Mouse (Mus musculus): ENCODE results near the gene Atraid. TPM values are rescaled to one million over a fixed set of nuclear protein-coding genes. Genes with fewer than 3 reads are reported as not detected.
"Not testable (repeated sequence)": the region's sequence is repeated elsewhere in the genome, so short reads cannot be mapped to it uniquely, and the experiment has no call there.

The Atraid gene
- total and polyA plus RNA-seq, 3 experiments, result 37.2 to 58.0 TPM; not detected in 1

GRCm38 (mm10) chr5:31050427-31050826, 2.3 kb downstream of the Atraid start (continued):
- no peak for TF ChIP-seq CHD2 (IDR thresholded peaks at IDR 0.05; ENCODE audit: low read length)

GRCm38 (mm10) chr5:31053728-31054127, 5.6 kb downstream of the Atraid start:
- H3K4me1 ChIP-seq (ENCODE audit: control insufficient read depth in 1 of 2, insufficient read depth in 2 of 2, low read length in 2 of 2), result peaks cover 5 to 16% of the 10 kb centered on the region in 2 experiments
- peak overlapping the region; percentile 75 for H3K9ac ChIP-seq (ENCODE audit: control insufficient read depth, low read depth, low read length, poor library complexity, severe bottlenecking)
- not testable (repeated sequence) for H3K9me3 ChIP-seq (replicated peaks; ENCODE audit: insufficient read depth, low read length); DNase-seq (ENCODE audit: low read depth, low spot score); H3K27ac ChIP-seq (ENCODE audit: control insufficient read depth, low read depth, low read length); H3K27me3 ChIP-seq (ENCODE audit: control insufficient read depth in 1 of 2, insufficient read depth in 2 of 2, low read length in 2 of 2)
- H3K4me3 ChIP-seq (ENCODE audit: control insufficient read depth in 1 of 2, insufficient read depth in 1 of 2, low read depth in 2 of 2, low read length in 2 of 2), result peak overlapping the region; percentile 92 to 93
- H3K36me3 ChIP-seq (ENCODE audit: control insufficient read depth in 1 of 2, insufficient read depth in 2 of 2, low read length in 2 of 2), result peaks cover 12 to 22% of the 10 kb centered on the region in 2 experiments
- TF ChIP-seq RCOR1 (IDR thresholded peaks at IDR 0.05; ENCODE audit: low read depth, low read length), result 0 out of 2 replicates have a peak, but pooled peaks have one; percentile 26
- TF ChIP-seq ZNF384 (IDR thresholded peaks at IDR 0.05; ENCODE audit: low read depth, low read length), result peak; percentile 79
- H3K79me2 ChIP-seq (ENCODE audit: control insufficient read depth, insufficient read depth, low read length, poor library complexity), result peaks cover 31% of the 10 kb centered on the region

- DNase-seq (ENCODE audit: low read depth, low spot score), result peak; percentile 97
- peaks cover 12 to 22% of the 10 kb centered on the region in 2 experiments for H3K36me3 ChIP-seq (ENCODE audit: control insufficient read depth in 1 of 2, insufficient read depth in 2 of 2, low read length in 2 of 2)
- H3K9ac ChIP-seq (ENCODE audit: control insufficient read depth, low read depth, low read length, poor library complexity, severe bottlenecking), result peak within 1 kb of the TSS; percentile 94
- no peaks in the 10 kb centered on the region for H3K9me3 ChIP-seq (replicated peaks; ENCODE audit: insufficient read depth, low read length)
- peak within 1 kb of the TSS; percentile 92 to 93 for H3K4me3 ChIP-seq (ENCODE audit: control insufficient read depth in 1 of 2, insufficient read depth in 1 of 2, low read depth in 2 of 2, low read length in 2 of 2)
- peaks cover 5 to 16% of the 10 kb centered on the region in 2 experiments for H3K4me1 ChIP-seq (ENCODE audit: control insufficient read depth in 1 of 2, insufficient read depth in 2 of 2, low read length in 2 of 2)
- peak within 1 kb of the TSS; percentile 65 for H3K27ac ChIP-seq (ENCODE audit: control insufficient read depth, low read depth, low read length)
- no peaks in the 10 kb centered on the region for H3K27me3 ChIP-seq (ENCODE audit: control insufficient read depth in 1 of 2, insufficient read depth in 2 of 2, low read length in 2 of 2)
- H3K79me2 ChIP-seq (ENCODE audit: control insufficient read depth, insufficient read depth, low read length, poor library complexity), result peaks cover 32% of the 10 kb centered on the region
- TF ChIP-seq ZNF384 (IDR thresholded peaks at IDR 0.05; ENCODE audit: low read depth, low read length) (no peak), NELFE (IDR thresholded peaks at IDR 0.05; ENCODE audit: low read depth, low read length) (peak; percentile 97), EP300 (IDR thresholded peaks at IDR 0.05; ENCODE audit: low read depth in 1 of 2, low read length in 2 of 2) (peak in 1 of 2 experiments; percentile 3; a peak in 2 of 4 replicates), ZKSCAN1 (IDR thresholded peaks at IDR 0.05; ENCODE audit: low read depth, low read length) (no peak), E2F4 (IDR thresholded peaks at IDR 0.05; ENCODE audit: borderline replicate concordance, low read depth, low read length) (no peak; the same call in 1 of the 2 replicates), MAFK (IDR thresholded peaks at IDR 0.05; ENCODE audit: borderline replicate concordance, low read depth, low read length) (no peak), POLR2A (IDR thresholded peaks at IDR 0.05; ENCODE audit: control insufficient read depth in 1 of 2, insufficient read depth in 1 of 2, low read depth in 1 of 2, low read length in 2 of 2, poor library complexity in 1 of 2) (peak; percentile 96 to 97), POLR2AphosphoS2 (IDR thresholded peaks at IDR 0.05; ENCODE audit: low read length) (peak; percentile 95), TCF12 (IDR thresholded peaks at IDR 0.05; ENCODE audit: low read depth, low read length) (peak; percentile 50; the same call in 1 of the 2 replicates), GATA1 (IDR thresholded peaks at IDR 0.05; ENCODE audit: low read depth, low read length) (peak; percentile 17; the same call in 1 of the 2 replicates), MYB (IDR thresholded peaks at IDR 0.05; ENCODE audit: low read depth, low read length) (peak; percentile 25; the same call in 1 of the 2 replicates), SMC3 (IDR thresholded peaks at IDR 0.05; ENCODE audit: low read depth, low read length) (no peak), MEF2A (IDR thresholded peaks at IDR 0.05; ENCODE audit: extremely low read depth, insufficient replicate concordance, low read depth, low read length, poor library complexity, severe bottlenecking) (0 out of 2 replicates have a peak, but pooled peaks have one; percentile 7), MAZ (IDR thresholded peaks at IDR 0.05; ENCODE audit: low read depth, low read length) (no peak; the same call in 1 of the 2 replicates), MAX (IDR thresholded peaks at IDR 0.05; ENCODE audit: low read length) (peak; percentile 98), ELF1 (IDR thresholded peaks at IDR 0.05; ENCODE audit: low read depth, low read length) (peak; percentile 23; the same call in 1 of the 2 replicates), POLR2AphosphoS5 (IDR thresholded peaks at IDR 0.05; ENCODE audit: borderline replicate concordance, low read depth, low read length) (no peak), KAT2A (conservative IDR thresholded peaks at IDR 0.05; ENCODE audit: low read depth, low read length) (no peak; the same call in 1 of the 2 replicates), TBP (IDR thresholded peaks at IDR 0.05; ENCODE audit: low read depth, low read length) (peak; percentile 72), CHD2 (IDR thresholded peaks at IDR 0.05; ENCODE audit: low read length) (no peak), JUND (IDR thresholded peaks at IDR 0.05; ENCODE audit: low read depth, low read length) (no peak), TAL1 (IDR thresholded peaks at IDR 0.05; ENCODE audit: low read length) (no peak), HCFC1 (IDR thresholded peaks at IDR 0.05; ENCODE audit: low read depth, low read length) (peak; percentile 72), SIN3A (IDR thresholded peaks at IDR 0.05; ENCODE audit: low read length) (peak; percentile 83), ETS1 (IDR thresholded peaks at IDR 0.05; ENCODE audit: low read depth, low read length) (peak; percentile 23; the same call in 1 of the 2 replicates), MXI1 (IDR thresholded peaks at IDR 0.05; ENCODE audit: low read depth, low read length) (peak; percentile 100)
These were observed 6.4 kb downstream of the Atraid start, which contains the start of gene Cad for GRCm38 (mm10) chr5:31054261-31055215. Cad (plus strand) TSS chr5:31054780.

Measured in MEL (cell line).